Mouse (Mus musculus) bone marrow macrophage, adult 2 months (primary cell): ENCODE measurements around the gene Rnf144b.

Experiments used
- CTCF ChIP-seq: IDR thresholded peaks from 2 replicates; pipeline ENCODE4 v1.5.1; 2012; ENCODE audit warnings: low read depth, mild to moderate bottlenecking, low read length, moderate library complexity
- POLR2A ChIP-seq: IDR thresholded peaks from 2 replicates; pipeline ENCODE4 v1.6.1; 2012; ENCODE audit warnings: mild to moderate bottlenecking, low read depth, low read length, borderline replicate concordance

GRCm38 (mm10) chr13:47277000-47277823 lies 154.8 kb downstream of the Rnf144b start:
- TF ChIP-seq POLR2A (no peak), CTCF (no peak)
